Mouse (Mus musculus) embryonic facial prominence, embryonic 15.5 days (tissue): ENCODE data around the gene Tacc2. TPM values are rescaled to one million over a fixed set of nuclear protein-coding genes. Genes with fewer than 3 reads are reported as not detected.

ENCODE experiments used
- ATAC-seq: fragments of 200-750 bp; cut with Nextera tagmentation; 2 replicates; pipeline ENCODE4 v1.8.0; 2017; ENCODE audit warnings: low read depth, moderate TSS enrichment; ENCODE audit not compliant: insufficient number of reproducible peaks, low FRiP score, low TSS enrichment
- H3K27ac ChIP-seq: fragments of 300-500 bp; sonication (generic); replicated peaks from 2 replicates; pipeline ENCODE4 v1.5.1; 2015; ENCODE audit warnings: mild to moderate bottlenecking, inconsistent platforms
- H3K27me3 ChIP-seq: fragments of 300-500 bp; sonication (generic); 2 replicates; pipeline ENCODE4 v1.6.1; 2015; ENCODE audit warnings: inconsistent platforms
- H3K36me3 ChIP-seq: fragments of 300-500 bp; sonication (generic); 2 replicates; pipeline ENCODE4 v1.6.1; 2015; ENCODE audit warnings: mild to moderate bottlenecking, inconsistent platforms
- H3K4me1 ChIP-seq: fragments of 300-500 bp; sonication (generic); 2 replicates; pipeline ENCODE4 v1.6.1; 2015; ENCODE audit warnings: inconsistent platforms
- H3K4me2 ChIP-seq: fragments of 300-500 bp; sonication (generic); replicated peaks from 2 replicates; pipeline ENCODE4 v1.6.1; 2015; ENCODE audit warnings: mild to moderate bottlenecking, inconsistent platforms
- H3K4me3 ChIP-seq: fragments of 300-500 bp; sonication (generic); replicated peaks from 2 replicates; pipeline ENCODE4 v1.5.1; 2015; ENCODE audit warnings: mild to moderate bottlenecking, inconsistent platforms
- H3K9ac ChIP-seq: fragments of 300-500 bp; sonication (generic); 2 replicates; pipeline ENCODE4 v1.6.1; 2015; ENCODE audit warnings: inconsistent platforms
- H3K9me3 ChIP-seq: fragments of 300-500 bp; sonication (generic); replicated peaks from 2 replicates; pipeline ENCODE4 v1.6.1; 2016; ENCODE audit warnings: inconsistent platforms
- WGBS: fragments of 180-500 bp; shearing (Covaris S2); methylation state at CpG from one replicate; pipeline ENCODE4 v1.1.7; 2015; 5-methylcytosine and 5-hydroxymethylcytosine counted together
- polyA plus RNA-seq: library from polyadenylated mRNA; unstranded; fragments of >200 nt; fragmentation: Nextera tagmentation; extraction: Ambion mirVana; gene quantifications from 2 replicates; pipeline ENCODE4 v1.2.1, GENCODE M21; 2015

The Tacc2 gene
- polyA plus RNA-seq, 1 experiment from 2014 or later, result 46.0 TPM

DNA sequence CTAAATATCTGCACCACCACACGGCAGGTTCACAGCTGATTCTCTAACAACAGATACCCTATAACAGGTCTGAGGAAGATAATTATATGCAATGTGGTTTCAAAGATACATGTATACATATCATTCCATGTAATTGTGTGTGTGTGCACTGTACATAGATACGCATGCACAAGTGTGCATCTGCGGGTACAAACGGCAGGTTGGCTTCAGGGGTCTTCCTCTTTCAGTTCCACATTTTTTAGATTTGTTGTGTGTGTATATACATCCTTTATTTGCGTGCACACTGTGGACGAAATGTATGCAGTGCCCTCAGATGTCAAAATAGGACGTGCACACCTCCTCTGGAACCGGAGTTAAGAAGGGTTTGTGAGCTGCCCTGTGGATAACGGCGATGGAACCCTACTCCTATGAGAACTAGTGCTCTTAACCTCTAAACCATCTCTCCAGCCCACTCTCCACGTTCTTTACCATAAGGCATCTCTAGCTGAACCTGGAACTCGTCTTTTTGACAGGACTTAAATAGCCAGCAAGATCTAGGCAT, 29.5 kb upstream of the Tacc2 start:
- Histone ChIP-seq H3K27ac (peak overlapping the region; percentile 99; the same call in 1 of the 2 replicates), H3K36me3 (peaks cover 24% of the 10 kb centered on the region), H3K9me3 (no peaks in the 10 kb centered on the region), H3K27me3 (no peaks in the 10 kb centered on the region), H3K4me1 (peaks cover 23% of the 10 kb centered on the region), H3K4me3 (peak overlapping the region; percentile 98), H3K9ac (no peak overlapping the region), H3K4me2 (no peak overlapping the region)
- ATAC-seq, result no peak
- WGBS, result 82% methylated on average over 12 of the region's 12 CpGs

DNA sequence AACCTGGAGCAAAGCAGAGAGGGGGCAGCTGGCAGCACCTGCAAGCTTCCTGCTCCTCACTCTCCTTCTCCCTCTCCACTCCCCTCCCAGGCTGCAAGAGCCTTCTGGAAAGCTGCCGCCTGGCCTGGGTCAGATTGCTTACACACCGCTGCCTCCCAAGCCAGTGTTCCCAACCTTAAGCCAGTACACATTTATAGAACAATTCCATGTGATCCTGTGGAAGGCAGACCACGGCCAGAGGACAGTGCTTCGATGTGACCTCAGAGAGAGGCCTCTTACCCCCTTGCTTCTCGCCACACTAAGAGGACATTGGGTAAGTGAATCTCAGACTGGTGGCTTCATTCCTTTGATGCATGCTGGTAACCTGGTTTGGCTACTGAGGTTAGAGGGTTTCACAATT, 24.5 kb upstream of the Tacc2 start:
- H3K27me3 ChIP-seq, result no peaks in the 10 kb centered on the region
- WGBS, result 49% methylated on average over 5 of the region's 5 CpGs
- no peaks in the 10 kb centered on the region for H3K9me3 ChIP-seq
- no peaks in the 10 kb centered on the region for H3K36me3 ChIP-seq
- no peak overlapping the region for H3K9ac ChIP-seq
- no peak overlapping the region for H3K4me2 ChIP-seq
- no peak for ATAC-seq
- no peak overlapping the region for H3K27ac ChIP-seq
- no peak overlapping the region for H3K4me3 ChIP-seq
- H3K4me1 ChIP-seq, result peaks cover 4% of the 10 kb centered on the region; the same call in 1 of the 2 replicates

- no peak for ATAC-seq
- 42% methylated on average over 4 of the region's 4 CpGs for WGBS
Measured at GRCm38 (mm10) chr7:130553321-130553720, 23.9 kb upstream of the Tacc2 start.

DNA sequence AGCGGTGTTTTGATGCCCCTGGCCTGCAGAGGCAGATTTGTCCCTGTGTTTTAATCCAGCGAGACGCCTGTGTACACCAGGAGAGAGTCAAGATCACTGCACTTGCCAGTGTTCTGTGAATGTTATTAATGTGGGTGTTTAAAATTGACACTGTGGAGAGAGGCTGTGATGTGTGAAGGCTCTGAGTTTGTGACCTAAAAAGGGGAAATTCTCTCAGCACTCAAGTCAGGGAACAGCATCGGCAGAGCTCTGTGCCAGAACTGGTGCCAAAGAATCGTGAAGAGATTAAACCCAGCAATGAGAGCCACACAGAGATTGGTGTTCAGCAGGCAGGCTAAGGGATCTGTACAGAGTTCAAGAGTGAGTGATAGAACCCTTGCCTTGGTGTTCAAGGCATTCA, 21.6 kb upstream of the Tacc2 start:
- Histone ChIP-seq H3K4me2 (no peak overlapping the region), H3K4me3 (no peak overlapping the region), H3K27me3 (no peaks in the 10 kb centered on the region), H3K9me3 (no peaks in the 10 kb centered on the region), H3K4me1 (peaks cover 4% of the 10 kb centered on the region; the same call in 1 of the 2 replicates), H3K27ac (no peak overlapping the region), H3K9ac (no peak overlapping the region), H3K36me3 (no peaks in the 10 kb centered on the region)
- WGBS, result 58% methylated on average over 5 of the region's 5 CpGs
- ATAC-seq, result no peak

More at GRCm38 (mm10) chr7:130553321-130553720, 23.9 kb upstream of the Tacc2 start:
- H3K9me3 ChIP-seq, result no peaks in the 10 kb centered on the region
- H3K36me3 ChIP-seq, result no peaks in the 10 kb centered on the region
- peaks cover 4% of the 10 kb centered on the region; the same call in 1 of the 2 replicates for H3K4me1 ChIP-seq
- no peak overlapping the region for H3K9ac ChIP-seq
- no peak overlapping the region for H3K4me3 ChIP-seq
- no peak overlapping the region for H3K27ac ChIP-seq
- H3K27me3 ChIP-seq, result no peaks in the 10 kb centered on the region
- H3K4me2 ChIP-seq, result no peak overlapping the region

- no peaks in the 10 kb centered on the region for H3K4me1 ChIP-seq
- no peak overlapping the region for H3K4me3 ChIP-seq
- H3K9ac ChIP-seq, result no peak overlapping the region
- H3K4me2 ChIP-seq, result no peak overlapping the region
- WGBS, result 73% methylated on average over 4 of the region's 4 CpGs
- no peaks in the 10 kb centered on the region for H3K27me3 ChIP-seq
- no peaks in the 10 kb centered on the region for H3K36me3 ChIP-seq
- no peak for ATAC-seq
- no peak overlapping the region for H3K27ac ChIP-seq
- H3K9me3 ChIP-seq, result no peaks in the 10 kb centered on the region
Measured at GRCm38 (mm10) chr7:130558592-130558991, 18.6 kb upstream of the Tacc2 start.

- H3K4me3 ChIP-seq, result no peak overlapping the region
- no peaks in the 10 kb centered on the region for H3K36me3 ChIP-seq
- no peak overlapping the region for H3K27ac ChIP-seq
- WGBS, result 53% methylated on average over 1 of the region's 1 CpGs
- no peak for ATAC-seq
- no peak overlapping the region for H3K4me2 ChIP-seq
- H3K9me3 ChIP-seq, result no peaks in the 10 kb centered on the region
- H3K27me3 ChIP-seq, result no peaks in the 10 kb centered on the region
- H3K4me1 ChIP-seq, result no peaks in the 10 kb centered on the region
- H3K9ac ChIP-seq, result no peak overlapping the region
Measured at GRCm38 (mm10) chr7:130560933-130561332, 16.3 kb upstream of the Tacc2 start.

DNA sequence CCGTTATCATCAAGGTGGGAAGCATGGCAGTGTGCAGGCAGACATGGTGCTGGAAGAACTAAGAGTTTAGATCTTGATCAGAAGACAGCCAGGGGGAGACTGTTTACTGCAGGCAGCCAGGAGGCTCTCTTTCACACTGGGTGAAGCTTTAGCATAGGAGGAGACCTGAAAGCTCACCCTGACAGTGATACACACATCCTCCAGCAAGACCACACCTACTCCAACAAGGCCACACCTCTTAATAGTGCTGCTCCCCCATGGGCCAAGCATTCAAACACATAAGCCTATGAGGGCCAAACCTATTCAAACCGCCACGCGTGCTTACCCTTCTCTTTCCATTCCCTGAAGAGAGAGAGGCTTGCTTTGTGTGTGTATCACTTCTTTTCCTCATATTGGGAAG, 14.0 kb upstream of the Tacc2 start:
- Histone ChIP-seq H3K27me3 (no peaks in the 10 kb centered on the region), H3K9ac (no peak overlapping the region), H3K36me3 (no peaks in the 10 kb centered on the region), H3K4me1 (no peaks in the 10 kb centered on the region), H3K9me3 (no peaks in the 10 kb centered on the region), H3K4me3 (no peak overlapping the region), H3K4me2 (no peak overlapping the region), H3K27ac (no peak overlapping the region)
- ATAC-seq, result no peak
- WGBS, result 86% methylated on average over 4 of the region's 4 CpGs

- H3K4me1 ChIP-seq, result no peaks in the 10 kb centered on the region
- H3K9me3 ChIP-seq, result no peaks in the 10 kb centered on the region
- no peak overlapping the region for H3K4me3 ChIP-seq
- ATAC-seq, result no peak
- H3K27me3 ChIP-seq, result no peaks in the 10 kb centered on the region
- no peaks in the 10 kb centered on the region for H3K36me3 ChIP-seq
- no peak overlapping the region for H3K4me2 ChIP-seq
- H3K27ac ChIP-seq, result no peak overlapping the region
- H3K9ac ChIP-seq, result no peak overlapping the region
- 61% methylated on average over 4 of the region's 4 CpGs for WGBS
Measured at GRCm38 (mm10) chr7:130563880-130564279, 13.4 kb upstream of the Tacc2 start.

- H3K27ac ChIP-seq, result no peak overlapping the region
- no peak overlapping the region for H3K9ac ChIP-seq
- H3K4me1 ChIP-seq, result no peaks in the 10 kb centered on the region
- 30% methylated on average over 3 of the region's 3 CpGs for WGBS
- H3K4me3 ChIP-seq, result no peak overlapping the region
- H3K9me3 ChIP-seq, result no peaks in the 10 kb centered on the region
- H3K36me3 ChIP-seq, result no peaks in the 10 kb centered on the region
- H3K27me3 ChIP-seq, result no peaks in the 10 kb centered on the region
- ATAC-seq, result 0 out of 2 replicates have a peak, but pooled peaks have one; percentile 34
- H3K4me2 ChIP-seq, result no peak overlapping the region
Measured at GRCm38 (mm10) chr7:130564596-130564995, 12.6 kb upstream of the Tacc2 start.

DNA sequence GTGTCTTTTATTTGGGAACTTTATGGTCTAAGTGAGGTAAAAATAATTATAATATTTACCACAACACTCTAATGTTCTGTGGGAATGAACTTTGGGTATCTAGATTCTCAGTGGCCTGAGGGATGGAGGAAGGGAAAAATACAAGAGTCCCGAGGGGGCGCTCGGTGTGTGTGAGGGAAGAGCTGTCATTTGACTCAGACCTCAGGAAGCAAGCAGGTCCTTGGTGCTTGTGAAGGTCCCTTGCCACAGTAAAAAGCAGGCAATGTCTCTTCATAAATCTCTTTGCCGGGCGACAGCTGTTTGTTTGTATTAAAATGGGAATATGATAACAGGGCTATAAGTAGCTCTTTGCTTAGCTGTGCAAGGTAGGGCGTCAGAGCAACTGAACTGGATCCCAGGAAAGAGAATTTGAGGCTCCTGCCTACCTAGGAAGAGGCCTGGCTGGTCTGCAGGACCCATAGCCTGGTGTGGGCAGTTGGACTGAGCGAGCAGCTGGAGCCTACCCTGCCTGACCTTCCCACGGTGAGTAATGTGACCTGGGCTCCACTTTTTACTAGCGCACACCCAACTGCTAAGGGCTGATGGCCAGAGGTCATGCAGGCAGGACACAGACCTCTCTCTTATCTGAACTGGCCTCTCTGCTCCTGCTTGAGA, 8.3 kb upstream of the Tacc2 start:
- Histone ChIP-seq H3K4me1 (no peaks in the 10 kb centered on the region), H3K27me3 (no peaks in the 10 kb centered on the region), H3K4me2 (no peak overlapping the region), H3K9me3 (no peaks in the 10 kb centered on the region), H3K9ac (no peak overlapping the region), H3K4me3 (no peak overlapping the region), H3K36me3 (no peaks in the 10 kb centered on the region), H3K27ac (no peak overlapping the region)
- 67% methylated on average over 9 of the region's 9 CpGs for WGBS
- no peak for ATAC-seq

GRCm38 (mm10) chr7:130570472-130570871, 6.8 kb upstream of the Tacc2 start:
- Histone ChIP-seq H3K4me2 (no peak overlapping the region), H3K36me3 (no peaks in the 10 kb centered on the region), H3K4me3 (no peak overlapping the region), H3K9me3 (no peaks in the 10 kb centered on the region), H3K4me1 (0 out of 2 replicates have a peak, but pooled peaks cover 5% of the 10 kb centered on the region), H3K27ac (no peak overlapping the region), H3K9ac (no peak overlapping the region), H3K27me3 (no peaks in the 10 kb centered on the region)
- WGBS, result 62% methylated on average over 7 of the region's 7 CpGs
- no peak for ATAC-seq

- Histone ChIP-seq H3K36me3 (no peaks in the 10 kb centered on the region), H3K27me3 (no peaks in the 10 kb centered on the region), H3K27ac (no peak within 1 kb of the TSS), H3K9me3 (no peaks in the 10 kb centered on the region), H3K4me3 (no peak within 1 kb of the TSS), H3K4me2 (no peak within 1 kb of the TSS), H3K4me1 (peaks cover 21% of the 10 kb centered on the region), H3K9ac (no peak within 1 kb of the TSS)
- 67% methylated on average over 11 of the region's 11 CpGs for WGBS
- ATAC-seq, result no peak
Measured at GRCm38 (mm10) chr7:130572821-130573220, 4.4 kb upstream of the Tacc2 start, which contains the start of gene Nsmce4a. Gene Nsmce4a, minus strand, starts transcription at chr7:130573118.
